Mouse (Mus musculus) heart, postnatal 0 days (tissue): ENCODE data around the gene Gtf2a1l. TPM values are rescaled to one million over a fixed set of nuclear protein-coding genes. Genes with fewer than 3 reads are reported as not detected.

ENCODE experiments used
- ATAC-seq: fragments of 200-750 bp; cut with Nextera tagmentation; 2 replicates; pipeline ENCODE4 v1.8.0; 2017; ENCODE audit warnings: low read depth, moderate number of reproducible peaks, moderate library complexity; ENCODE audit not compliant: insufficient read depth
- DNase-seq: peaks from one replicate; pipeline ENCODE4 v3.0.0-alpha.2; 2016; ENCODE audit warnings: low spot score
- H3K27ac ChIP-seq: fragments of 300-500 bp; sonication (generic); 2 replicates; pipeline ENCODE4 v1.5.1; 2014; ENCODE audit warnings: low read depth, mild to moderate bottlenecking
- H3K27me3 ChIP-seq: fragments of 300-500 bp; sonication (generic); 2 replicates; pipeline ENCODE4 v1.6.1; 2014; ENCODE audit warnings: low read length, mixed read lengths; ENCODE audit not compliant: control insufficient read depth, insufficient read depth
- H3K36me3 ChIP-seq: fragments of 300-500 bp; sonication (generic); replicated peaks from 2 replicates; pipeline ENCODE4 v1.6.1; 2014; ENCODE audit warnings: low read length, mixed read lengths; ENCODE audit not compliant: control insufficient read depth, insufficient read depth
- H3K4me1 ChIP-seq: fragments of 300-500 bp; sonication (generic); 2 replicates; pipeline ENCODE4 v1.6.1; 2014; ENCODE audit warnings: antibody characterized with exemption; ENCODE audit not compliant: control insufficient read depth, insufficient read depth
- H3K4me2 ChIP-seq: fragments of 300-500 bp; sonication (generic); 2 replicates; pipeline ENCODE4 v1.6.1; 2014; ENCODE audit warnings: low read depth, mild to moderate bottlenecking, low read length, moderate library complexity
- H3K4me3 ChIP-seq: fragments of 300-500 bp; sonication (generic); 2 replicates; pipeline ENCODE4 v1.5.1; 2014; ENCODE audit warnings: low read depth, low read length
- H3K9ac ChIP-seq: fragments of 300-500 bp; sonication (generic); replicated peaks from 2 replicates; pipeline ENCODE4 v1.6.1; 2014; ENCODE audit warnings: low read depth, low read length, mixed read lengths
- H3K9me3 ChIP-seq: fragments of 300-500 bp; sonication (generic); replicated peaks from 2 replicates; pipeline ENCODE4 v1.6.1; 2016; ENCODE audit warnings: low read length; ENCODE audit not compliant: control insufficient read depth
- CTCF ChIP-seq: IDR thresholded peaks from 2 replicates; pipeline ENCODE4 v1.5.1; 2016; ENCODE audit warnings: antibody characterized with exemption, control low read depth, low read depth
- EP300 ChIP-seq: IDR thresholded peaks from 2 replicates; pipeline ENCODE4 v1.6.1; 2016; ENCODE audit warnings: antibody characterized with exemption, low read depth
- WGBS: fragments of 180-500 bp; shearing (Covaris S2); extraction: QIAGEN DNeasy Blood & Tissue Kit; methylation state at CpG from one replicate; pipeline ENCODE4 v1.1.7; 2014; 5-methylcytosine and 5-hydroxymethylcytosine counted together
- polyA plus RNA-seq: library from polyadenylated mRNA; unstranded; fragments of >200 nt; fragmentation: Nextera tagmentation; extraction: Ambion mirVana; gene quantifications from 2 replicates; pipeline ENCODE4 v1.2.1, GENCODE M21; 2015
- total RNA-seq: library from RNA; depleted of rRNA; stranded (reverse); fragments of >200 nt; gene quantifications from 2 replicates; pipeline ENCODE4 v1.2.3, GENCODE M21; 2014; ENCODE audit warnings: low replicate concordance; rRNA removed

Gene Gtf2a1l
- total and polyA plus RNA-seq, 2 experiments from 2014 or later: not detected

DNA sequence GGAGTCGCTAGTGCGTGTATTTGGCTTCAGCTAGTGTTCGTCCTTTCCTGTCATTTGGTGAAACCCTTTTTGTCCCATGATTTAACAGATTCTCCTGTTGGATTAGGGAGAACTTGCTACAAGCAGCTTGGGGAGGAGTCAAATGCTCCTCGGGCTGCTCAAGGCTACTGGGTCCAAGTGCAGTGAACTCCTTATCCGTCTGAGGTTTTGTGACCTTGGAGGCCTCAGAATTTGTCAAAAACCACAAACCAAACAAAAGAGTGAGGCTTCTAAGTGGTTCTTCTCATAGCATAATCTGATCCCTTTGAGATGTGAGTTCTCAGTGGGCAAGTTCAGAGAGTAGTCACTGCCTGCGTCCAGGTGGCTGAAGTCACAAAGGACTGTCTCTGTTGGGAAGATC is 87.3 kb downstream of the Gtf2a1l start:
- DNase-seq: no peak
- Histone ChIP-seq H3K36me3 (no peaks in the 10 kb centered on the region), H3K4me2 (no peak overlapping the region), H3K9ac (no peak overlapping the region), H3K27me3 (0 out of 2 replicates have a peak, but pooled peaks cover 8% of the 10 kb centered on the region), H3K27ac (no peak overlapping the region), H3K9me3 (no peaks in the 10 kb centered on the region), H3K4me3 (no peak overlapping the region), H3K4me1 (0 out of 2 replicates have a peak, but pooled peaks cover 3% of the 10 kb centered on the region)
- 75% methylated on average over 6 of the region's 6 CpGs for WGBS
- no peak for ATAC-seq
- TF ChIP-seq CTCF (no peak), EP300 (no peak)

GRCm38 (mm10) chr17:88758003-88758437 is 89.6 kb downstream of the Gtf2a1l start:
- no peaks in the 10 kb centered on the region for H3K9me3 ChIP-seq
- H3K9ac ChIP-seq: no peak overlapping the region
- H3K4me2 ChIP-seq: no peak overlapping the region
- 9% methylated on average over 9 of the region's 9 CpGs for WGBS
- H3K4me1 ChIP-seq: 0 out of 2 replicates have a peak, but pooled peaks cover 3% of the 10 kb centered on the region
- H3K4me3 ChIP-seq: no peak overlapping the region
- no peak for ATAC-seq
- no peaks in the 10 kb centered on the region for H3K36me3 ChIP-seq
- H3K27ac ChIP-seq: no peak overlapping the region
- DNase-seq: no peak
- H3K27me3 ChIP-seq: 0 out of 2 replicates have a peak, but pooled peaks cover 8% of the 10 kb centered on the region
- TF ChIP-seq CTCF: no peak
- TF ChIP-seq EP300: no peak

GRCm38 (mm10) chr17:88763396-88764135 is 95.1 kb downstream of the Gtf2a1l start:
- Histone ChIP-seq H3K36me3 (no peaks in the 10 kb centered on the region), H3K4me1 (no peaks in the 10 kb centered on the region), H3K9ac (no peak overlapping the region), H3K4me3 (no peak overlapping the region), H3K9me3 (no peaks in the 10 kb centered on the region), H3K4me2 (no peak overlapping the region), H3K27me3 (no peaks in the 10 kb centered on the region), H3K27ac (no peak overlapping the region)
- 53% methylated on average over 5 of the region's 5 CpGs for WGBS
- ATAC-seq (no peak), DNase-seq (no peak)
- no peak for TF ChIP-seq CTCF
- no peak for TF ChIP-seq EP300

- H3K27me3 ChIP-seq: no peaks in the 10 kb centered on the region
- no peak overlapping the region for H3K4me2 ChIP-seq
- no peaks in the 10 kb centered on the region for H3K9me3 ChIP-seq
- DNase-seq: no peak
- no peak for TF ChIP-seq EP300
- TF ChIP-seq CTCF: no peak
- ATAC-seq: no peak
- no peaks in the 10 kb centered on the region for H3K4me1 ChIP-seq
- WGBS: 77% methylated on average over 3 of the region's 3 CpGs
- H3K9ac ChIP-seq: no peak overlapping the region
- no peak overlapping the region for H3K4me3 ChIP-seq
- no peaks in the 10 kb centered on the region for H3K36me3 ChIP-seq
- no peak overlapping the region for H3K27ac ChIP-seq
Measured at GRCm38 (mm10) chr17:88764136-88764485, 95.7 kb downstream of the Gtf2a1l start.

Other genes starting within 250 kb of the Gtf2a1l start
- gene Foxn2, start 227.9 kb upstream of the Gtf2a1l start, total RNA-seq: 7.8 and 9.0 TPM in 2 replicates
- gene Foxn2, start 227.9 kb upstream of the Gtf2a1l start, polyA plus RNA-seq: 4.9 and 5.4 TPM in 2 replicates
- 5.9 and 10.9 TPM in 2 replicates for gene Ppp1r21, start 138.5 kb upstream of the Gtf2a1l start, total RNA-seq
- gene Ppp1r21, start 138.5 kb upstream of the Gtf2a1l start, polyA plus RNA-seq: 5.8 and 6.6 TPM in 2 replicates
- 4.2 and 9.0 TPM in 2 replicates for gene Ston1, start 71.0 kb upstream of the Gtf2a1l start, total RNA-seq
- 3.9 and 4.1 TPM in 2 replicates for gene Ston1, start 71.0 kb upstream of the Gtf2a1l start, polyA plus RNA-seq
- gene Lhcgr, start 123.3 kb downstream of the Gtf2a1l start, total RNA-seq: not detected in 2 replicates
- 0.10 TPM in 1 of 2 replicates, not detected in the other for gene Lhcgr, start 123.3 kb downstream of the Gtf2a1l start, polyA plus RNA-seq